Mouse (Mus musculus) midbrain, embryonic 11.5 days (tissue): ENCODE results near the gene Cnpy4. TPM values are rescaled to one million over a fixed set of nuclear protein-coding genes. Genes with fewer than 3 reads are reported as not detected.
"Not testable (repeated sequence)": the region's sequence is repeated elsewhere in the genome, so short reads cannot be mapped to it uniquely, and the experiment has no call there.

Experiments
- ATAC-seq: fragments of 200-750 bp; cut with Nextera tagmentation; 2 replicates; pipeline ENCODE4 v1.8.0; 2017; ENCODE audit warnings: moderate TSS enrichment, moderate library complexity; ENCODE audit not compliant: low FRiP score
- DNase-seq: peaks from one replicate; pipeline ENCODE4 v3.0.0; 2015; ENCODE audit warnings: low spot score; ENCODE audit errors: missing footprints
- H3K27ac ChIP-seq: fragments of 300-500 bp; sonication (generic); 2 replicates; pipeline ENCODE4 v1.5.1; 2014; ENCODE audit warnings: low read depth, low read length
- H3K27me3 ChIP-seq: fragments of 300-500 bp; sonication (generic); 2 replicates; pipeline ENCODE4 v1.6.1; 2014; ENCODE audit warnings: mild to moderate bottlenecking, low read length, moderate library complexity, mixed read lengths; ENCODE audit not compliant: control insufficient read depth, insufficient read depth
- H3K36me3 ChIP-seq: fragments of 300-500 bp; sonication (generic); 2 replicates; pipeline ENCODE4 v1.6.1; 2014; ENCODE audit warnings: mild to moderate bottlenecking, low read length, moderate library complexity, mixed read lengths; ENCODE audit not compliant: control insufficient read depth, insufficient read depth
- H3K4me1 ChIP-seq: fragments of 300-500 bp; sonication (generic); 2 replicates; pipeline ENCODE4 v1.6.1; 2014; ENCODE audit warnings: low read length; ENCODE audit not compliant: control insufficient read depth, insufficient read depth
- H3K4me2 ChIP-seq: fragments of 300-500 bp; sonication (generic); 2 replicates; pipeline ENCODE4 v1.6.1; 2014; ENCODE audit warnings: mild to moderate bottlenecking, moderate library complexity
- H3K4me3 ChIP-seq: fragments of 300-500 bp; sonication (generic); 2 replicates; pipeline ENCODE4 v1.5.1; 2014; ENCODE audit warnings: low read depth, low read length
- H3K9ac ChIP-seq: fragments of 300-500 bp; sonication (generic); 2 replicates; pipeline ENCODE4 v1.6.1; 2014; ENCODE audit warnings: low read length
- H3K9me3 ChIP-seq: fragments of 300-500 bp; sonication (generic); 2 replicates; pipeline ENCODE4 v1.6.1; 2016; ENCODE audit warnings: low read length; ENCODE audit not compliant: control insufficient read depth
- WGBS: fragments of 180-500 bp; shearing (Covaris S2); extraction: QIAGEN DNeasy Blood & Tissue Kit; methylation state at CpG from one replicate; pipeline ENCODE4 v1.1.7; 2014; 5-methylcytosine and 5-hydroxymethylcytosine counted together
- polyA plus RNA-seq: library from polyadenylated mRNA; unstranded; fragments of >200 nt; fragmentation: Nextera tagmentation; extraction: Ambion mirVana; gene quantifications from 2 replicates; pipeline ENCODE4 v1.2.1, GENCODE M21; 2014

Gene Cnpy4
- polyA plus RNA-seq, 1 experiment from 2014 or later, result 51.8 TPM

DNA sequence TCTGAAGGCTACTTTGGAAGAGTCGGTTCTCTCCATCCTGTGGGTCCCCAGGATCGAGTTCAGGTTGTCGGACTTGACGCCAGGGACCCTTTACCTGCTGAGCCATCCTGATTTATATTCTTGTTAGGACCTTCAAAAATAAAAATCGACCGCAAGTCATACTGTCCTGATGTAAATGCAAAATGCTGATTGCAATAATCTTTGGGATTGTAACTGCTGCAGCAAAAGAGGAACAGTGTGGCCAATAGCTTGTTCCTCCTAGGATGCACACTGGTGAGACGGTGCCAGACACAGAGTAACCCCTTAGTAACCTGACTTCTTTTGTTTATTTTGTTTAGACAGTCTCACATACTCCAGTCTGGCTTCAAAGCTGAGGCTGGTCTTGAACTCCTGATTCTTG is 8.2 kb downstream of the Cnpy4 start:
- Histone ChIP-seq H3K9ac (peak overlapping the region; percentile 91; the same call in 1 of the 2 replicates), H3K36me3 (peaks cover 5% of the 10 kb centered on the region; the same call in 1 of the 2 replicates), H3K4me1 (0 out of 2 replicates have a peak, but pooled peaks cover 4% of the 10 kb centered on the region), H3K27ac (no peak overlapping the region), H3K4me2 (peak overlapping the region; percentile 99), H3K27me3 (no peaks in the 10 kb centered on the region), H3K4me3 (no peak overlapping the region), H3K9me3 (no peaks in the 10 kb centered on the region)
- 87% methylated on average over 7 of the region's 7 CpGs for WGBS
- no peak for DNase-seq
- no peak for ATAC-seq

DNA sequence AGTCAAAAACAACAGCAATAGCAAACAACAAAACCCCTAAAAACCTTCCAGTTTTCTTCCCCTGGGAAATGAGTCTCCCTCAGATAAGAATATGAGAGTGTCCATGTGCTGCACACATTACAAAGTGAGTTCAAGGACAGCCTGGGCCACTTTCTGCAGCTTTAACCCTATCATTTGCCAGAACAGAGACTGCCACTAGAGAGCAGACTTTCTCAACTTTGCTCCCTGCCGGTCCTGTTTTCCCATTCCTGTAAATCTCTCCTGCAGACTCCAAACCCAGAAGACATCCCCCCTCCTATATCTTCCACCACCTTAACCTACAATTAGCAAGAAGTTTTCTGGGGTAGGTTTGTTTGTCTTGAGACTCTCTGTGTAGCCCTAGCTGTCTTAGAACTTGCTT is 12.3 kb downstream of the Cnpy4 start:
- ATAC-seq (no peak), DNase-seq (peak; percentile 80)
- Histone ChIP-seq H3K9me3 (no peaks in the 10 kb centered on the region), H3K27ac (no peak overlapping the region), H3K27me3 (no peaks in the 10 kb centered on the region), H3K4me3 (no peak overlapping the region), H3K9ac (no peak overlapping the region), H3K4me1 (0 out of 2 replicates have a peak, but pooled peaks cover 4% of the 10 kb centered on the region), H3K4me2 (no peak overlapping the region), H3K36me3 (no peaks in the 10 kb centered on the region)
- WGBS, result 15% methylated on average over 1 of the region's 1 CpGs

DNA sequence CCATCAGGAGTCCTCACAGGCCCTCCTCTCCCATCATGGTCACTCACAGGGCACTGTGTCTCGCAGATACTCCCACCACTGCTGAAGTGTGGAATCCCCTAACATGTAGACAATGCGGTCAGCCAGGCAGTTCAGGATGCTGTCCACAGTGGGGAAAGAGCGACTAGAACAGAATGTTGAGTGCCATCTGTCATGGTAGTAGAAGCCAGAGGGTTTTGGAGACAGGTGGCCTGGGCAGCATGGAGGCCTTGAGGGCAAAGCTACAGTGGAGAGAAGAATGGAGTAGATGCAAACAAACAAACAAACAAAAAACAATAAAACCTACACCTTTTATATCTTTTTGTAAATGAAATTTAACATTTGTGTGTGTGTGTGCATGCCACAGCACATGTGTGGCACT is 14.8 kb downstream of the Cnpy4 start:
- Histone ChIP-seq H3K4me3 (no peak overlapping the region), H3K4me1 (no peaks in the 10 kb centered on the region), H3K36me3 (no peaks in the 10 kb centered on the region), H3K27ac (no peak overlapping the region), H3K4me2 (no peak overlapping the region), H3K27me3 (no peaks in the 10 kb centered on the region), H3K9me3 (no peaks in the 10 kb centered on the region), H3K9ac (no peak overlapping the region)
- no peak for ATAC-seq
- 79% methylated on average over 3 of the region's 3 CpGs for WGBS
- DNase-seq, result no peak

DNA sequence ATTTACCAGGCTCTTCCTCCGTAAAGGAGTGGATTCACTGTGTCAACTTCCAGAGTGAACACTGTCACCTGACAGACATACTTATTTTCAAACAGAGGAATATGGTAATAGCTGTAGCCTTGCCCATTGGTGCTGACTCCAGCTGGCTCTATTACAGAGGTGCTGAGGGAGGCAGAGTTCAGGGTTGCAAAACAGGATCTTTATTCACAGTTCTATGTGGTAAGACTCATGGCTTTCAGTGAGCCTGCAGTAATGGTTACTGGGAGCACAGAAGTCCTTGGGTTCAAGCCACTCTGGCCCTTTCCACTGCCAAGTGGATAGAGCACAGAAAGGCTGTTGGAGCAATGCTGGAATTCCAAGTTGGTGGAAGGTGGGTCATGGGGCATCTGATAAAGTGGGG is 20.0 kb downstream of the Cnpy4 start:
- Histone ChIP-seq H3K27ac (no peak overlapping the region), H3K4me3 (no peak overlapping the region), H3K36me3 (no peaks in the 10 kb centered on the region), H3K27me3 (no peaks in the 10 kb centered on the region), H3K9me3 (no peaks in the 10 kb centered on the region), H3K9ac (no peak overlapping the region), H3K4me1 (no peaks in the 10 kb centered on the region), H3K4me2 (no peak overlapping the region)
- ATAC-seq (no peak), DNase-seq (no peak)
- WGBS, result 85% methylated on average over 1 of the region's 1 CpGs

DNA sequence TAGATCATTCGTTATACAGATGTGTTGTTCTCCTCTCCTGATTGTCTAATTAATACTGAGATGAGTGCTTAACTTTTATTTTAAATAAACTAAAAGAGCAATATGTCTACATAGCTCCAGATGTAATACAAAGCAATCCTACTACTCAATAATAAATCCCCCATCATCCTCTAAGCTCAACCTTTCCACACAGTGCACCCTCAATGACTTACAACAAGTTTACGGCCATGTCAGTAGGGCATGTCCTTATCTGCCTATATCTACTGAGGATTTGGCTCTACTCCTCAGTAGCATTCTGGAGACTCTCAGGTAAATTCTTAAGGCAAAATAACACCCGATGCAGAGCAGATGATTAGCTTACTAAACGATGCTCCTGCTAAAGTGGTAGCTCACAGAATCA is 20.6 kb downstream of the Cnpy4 start:
- H3K4me3 ChIP-seq, result no peak overlapping the region
- no peaks in the 10 kb centered on the region for H3K27me3 ChIP-seq
- H3K4me2 ChIP-seq, result no peak overlapping the region
- no peak for ATAC-seq
- H3K36me3 ChIP-seq, result no peaks in the 10 kb centered on the region
- no peaks in the 10 kb centered on the region for H3K4me1 ChIP-seq
- no peak overlapping the region for H3K9ac ChIP-seq
- no peak overlapping the region for H3K27ac ChIP-seq
- no peaks in the 10 kb centered on the region for H3K9me3 ChIP-seq
- DNase-seq, result no peak
- 88% methylated on average over 4 of the region's 4 CpGs for WGBS

GRCm38 (mm10) chr5:138216632-138217031 is 29.3 kb downstream of the Cnpy4 start:
- not testable (repeated sequence) for H3K9me3 ChIP-seq, H3K27ac ChIP-seq, H3K36me3 ChIP-seq, DNase-seq, H3K27me3 ChIP-seq, H3K4me2 ChIP-seq, ATAC-seq, H3K4me3 ChIP-seq, H3K4me1 ChIP-seq, H3K9ac ChIP-seq
- 90% methylated on average over 13 of the region's 13 CpGs for WGBS

DNA sequence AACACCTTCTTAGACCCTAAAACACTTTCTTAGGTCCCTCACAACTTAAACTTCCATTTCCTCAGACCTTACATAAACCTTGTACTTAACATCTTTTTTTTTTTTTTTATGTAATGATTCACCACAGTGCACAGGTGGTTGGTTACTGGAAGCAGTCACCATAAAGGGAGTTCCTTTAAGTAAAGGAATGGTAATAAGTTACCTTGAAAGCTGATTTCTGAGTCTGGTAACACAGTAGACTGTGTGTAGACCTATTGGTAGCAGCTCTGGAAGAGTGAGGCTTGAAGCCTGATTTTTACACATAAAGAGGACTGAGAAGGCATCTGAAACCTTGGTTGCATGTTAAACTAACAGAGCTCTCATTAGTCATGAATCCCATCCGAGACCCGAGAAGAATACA is 32.6 kb downstream of the Cnpy4 start:
- ATAC-seq, result no peak
- Histone ChIP-seq H3K36me3 (no peaks in the 10 kb centered on the region), H3K9ac (no peak overlapping the region), H3K4me2 (no peak overlapping the region), H3K27ac (no peak overlapping the region), H3K4me1 (no peaks in the 10 kb centered on the region), H3K4me3 (no peak overlapping the region), H3K27me3 (no peaks in the 10 kb centered on the region), H3K9me3 (no peaks in the 10 kb centered on the region; the same call in 1 of the 2 replicates)
- DNase-seq, result no peak
- WGBS, result 73% methylated on average over 2 of the region's 2 CpGs

DNA sequence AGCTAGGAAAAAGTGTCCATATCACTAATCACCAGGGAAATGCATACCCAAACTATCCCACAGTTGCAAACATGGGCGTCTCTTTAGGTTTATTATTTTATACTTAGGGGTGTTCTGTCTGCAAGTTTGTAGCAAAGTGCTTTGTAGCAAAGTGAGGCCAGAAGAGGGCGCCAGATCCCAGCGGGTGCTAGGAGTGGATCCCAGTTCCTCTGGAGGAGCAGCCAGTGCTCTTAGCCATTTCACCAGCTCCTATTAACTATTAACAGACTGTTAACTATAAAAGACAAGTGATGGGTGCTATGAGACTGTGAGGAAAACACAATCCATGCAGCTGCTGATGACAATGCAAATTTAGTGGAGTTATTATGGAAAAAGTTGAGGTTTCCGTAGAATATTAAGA is 34.8 kb downstream of the Cnpy4 start:
- H3K4me2 ChIP-seq, result no peak overlapping the region
- H3K9me3 ChIP-seq, result no peaks in the 10 kb centered on the region
- no peaks in the 10 kb centered on the region for H3K27me3 ChIP-seq
- 23% methylated on average over 4 of the region's 4 CpGs for WGBS
- ATAC-seq (no peak), DNase-seq (peak; percentile 95)
- no peak overlapping the region for H3K27ac ChIP-seq
- no peak overlapping the region for H3K4me3 ChIP-seq
- H3K9ac ChIP-seq, result no peak overlapping the region
- H3K4me1 ChIP-seq, result no peaks in the 10 kb centered on the region
- H3K36me3 ChIP-seq, result no peaks in the 10 kb centered on the region

- Histone ChIP-seq H3K4me3 (no peak overlapping the region), H3K4me2 (no peak overlapping the region), H3K9me3 (no peaks in the 10 kb centered on the region), H3K27ac (no peak overlapping the region), H3K27me3 (no peaks in the 10 kb centered on the region), H3K36me3 (no peaks in the 10 kb centered on the region), H3K9ac (no peak overlapping the region), H3K4me1 (no peaks in the 10 kb centered on the region)
- ATAC-seq, result no peak
- 71% methylated on average over 3 of the region's 3 CpGs for WGBS
- DNase-seq, result no peak
These were observed 36.0 kb downstream of the Cnpy4 start for GRCm38 (mm10) chr5:138223287-138223686.

- WGBS, result 54% methylated on average over 2 of the region's 2 CpGs
- no peaks in the 10 kb centered on the region for H3K9me3 ChIP-seq
- no peaks in the 10 kb centered on the region for H3K4me1 ChIP-seq
These were observed 38.4 kb downstream of the Cnpy4 start, which contains the start of gene Nxpe5 for GRCm38 (mm10) chr5:138225700-138226099. Gene Nxpe5, plus strand, starts transcription at chr5:138225898.

More at GRCm38 (mm10) chr5:138225700-138226099, 38.4 kb downstream of the Cnpy4 start, which contains the start of gene Nxpe5:
- H3K27me3 ChIP-seq, result no peaks in the 10 kb centered on the region
- ATAC-seq, result no peak
- H3K27ac ChIP-seq, result no peak within 1 kb of the TSS
- no peak within 1 kb of the TSS for H3K9ac ChIP-seq
- no peaks in the 10 kb centered on the region for H3K36me3 ChIP-seq
- no peak within 1 kb of the TSS for H3K4me2 ChIP-seq
- no peak within 1 kb of the TSS for H3K4me3 ChIP-seq
- DNase-seq, result no peak
